Comparison of ENCODE assay signal across 7 mouse cellular contexts in genomic region chr5:139325395-139325966, GRCm38 (mm10). TPM values are rescaled to one million over a fixed set of nuclear protein-coding genes. Genes with fewer than 3 reads are reported as not detected.
DNase-seq lines count a peak whose midpoint lies in the region.

Gene Adap1, minus strand, starts transcription at chr5:139325622.

- DNase-seq in R1 (ENCODE audit: low read depth, low spot score) = peak; percentile 98
- peak; percentile 76 for DNase-seq in cerebellum, adult 11-12 months
- peak; percentile 33 to 48 for DNase-seq in frontal cortex, postnatal 25 days (ENCODE audit: low spot score in 2 of 2)
- DNase-seq in induced T-regulatory cell, adult 2 months (ENCODE audit: low read depth) = peak; percentile 86
- DNase-seq in left cerebral cortex, postnatal 25 days (ENCODE audit: low spot score in 2 of 2) = peak; percentile 71 to 76
- DNase-seq in mesoderm, embryonic 11.5 days (ENCODE audit: low read depth, low spot score) = peak; percentile 47
- DNase-seq in spleen, adult 18-20 months = peak; percentile 50 to 78

- intact Hi-C loops in left cerebral cortex, postnatal 25 days (cut with DNase I) = loop anchor here (1.0 to 2.0 kb wide), 2 partner anchors 43 to 73 kb away; partner anchors contain the start of gene Get4

RNA-seq across cellular contexts. Expression of gene Adap1, which starts in this region (rescaled TPM):
- total RNA-seq in left cerebral cortex, postnatal 25 days (2021) = 100 to 1,000 TPM; 295 to 315 TPM

Comparison
In these comparisons a context has a peak if more than half of its experiments do, and no peak if none do; other contexts are left out.
1. Peak in every context shown above with its lines: DNase-seq.
2. DNase-seq: peak in every context shown above with its lines; median percentile 98 in R1; 86 in induced T-regulatory cell, adult 2 months; 76 in cerebellum, adult 11-12 months; 74 in left cerebral cortex, postnatal 25 days; 64 in spleen, adult 18-20 months; 47 in mesoderm, embryonic 11.5 days; 40 in frontal cortex, postnatal 25 days.